Mouse (Mus musculus) MEL (cell line): Measurements from ENCODE around the gene Rims1. TPM values are rescaled to one million over a fixed set of nuclear protein-coding genes. Genes with fewer than 3 reads are reported as not detected.

ENCODE experiments used
- DNase-seq: peaks from one replicate; pipeline ENCODE4 v3.0.0; 2011; ENCODE audit warnings: low read depth, low spot score
- H3K27ac ChIP-seq: 2 replicates; pipeline ENCODE4 v1.5.1; 2012; ENCODE audit warnings: low read depth, mild to moderate bottlenecking, control low read depth, low read length, moderate library complexity; ENCODE audit not compliant: control insufficient read depth
- H3K27me3 ChIP-seq, 2 experiments: fragments of 150-350 bp in 1 of 2; sonication (generic) in 1 of 2; 2 replicates each; pipeline ENCODE4 v1.6.1; 2012; ENCODE audit warnings: low read length in 2 of 2, mild to moderate bottlenecking in 2 of 2, improper control_type of control experiment in 1 of 2, moderate library complexity in 1 of 2; ENCODE audit not compliant: insufficient read depth in 2 of 2, control insufficient read depth in 1 of 2
- H3K36me3 ChIP-seq, 2 experiments: 2 replicates each; pipeline ENCODE4 v1.6.1; 2012 to 2014; ENCODE audit warnings: low read length in 2 of 2, improper control_type of control experiment in 1 of 2, inconsistent platforms in 1 of 2, mild to moderate bottlenecking in 1 of 2; ENCODE audit not compliant: insufficient read depth in 2 of 2, control insufficient read depth in 1 of 2
- H3K4me1 ChIP-seq, 2 experiments: fragments of 150-350 bp in 1 of 2; sonication (generic) in 1 of 2; 2 replicates each; pipeline ENCODE4 v1.6.1; 2012; ENCODE audit warnings: low read length in 2 of 2, improper control_type of control experiment in 1 of 2, mild to moderate bottlenecking in 1 of 2; ENCODE audit not compliant: insufficient read depth in 2 of 2, control insufficient read depth in 1 of 2
- H3K4me3 ChIP-seq, 2 experiments: fragments of 150-350 bp in 1 of 2; sonication (generic) in 1 of 2; 2 replicates each; pipeline ENCODE4 v1.5.1; 2012; ENCODE audit warnings: low read depth in 2 of 2, low read length in 2 of 2, mild to moderate bottlenecking in 2 of 2, moderate library complexity in 2 of 2, control low read depth in 1 of 2, improper control_type of control experiment in 1 of 2; ENCODE audit not compliant: control insufficient read depth in 1 of 2, insufficient read depth in 1 of 2
- H3K79me2 ChIP-seq: 2 replicates; pipeline ENCODE4 v1.6.1; 2012; ENCODE audit warnings: mild to moderate bottlenecking, low read length, moderate library complexity; ENCODE audit not compliant: control insufficient read depth, poor library complexity, insufficient read depth
- H3K9ac ChIP-seq: 2 replicates; pipeline ENCODE4 v1.6.1; 2012; ENCODE audit warnings: low read depth, mild to moderate bottlenecking, control low read depth, low read length, moderate library complexity; ENCODE audit not compliant: control insufficient read depth, poor library complexity, severe bottlenecking
- H3K9me3 ChIP-seq: fragments of 150-350 bp; sonication (generic); replicated peaks from 2 replicates; pipeline ENCODE4 v1.6.1; 2012; ENCODE audit warnings: mild to moderate bottlenecking, low read length, improper control_type of control experiment, moderate library complexity; ENCODE audit not compliant: insufficient read depth
- E2F4 ChIP-seq: IDR thresholded peaks from 2 replicates; pipeline ENCODE4 v1.6.1; 2011; ENCODE audit warnings: low read depth, low read length, improper control_type of control experiment, borderline replicate concordance
- GABPA ChIP-seq: IDR thresholded peaks from 2 replicates; pipeline ENCODE4 v1.6.1; 2012; ENCODE audit warnings: low read depth, mild to moderate bottlenecking, inconsistent platforms, low read length, improper control_type of control experiment, moderate library complexity
- GATA1 ChIP-seq: IDR thresholded peaks from 2 replicates; pipeline ENCODE4 v1.6.1; 2011; ENCODE audit warnings: low read depth, low read length, improper control_type of control experiment
- MAFK ChIP-seq: IDR thresholded peaks from 2 replicates; pipeline ENCODE4 v1.6.1; 2011; ENCODE audit warnings: low read depth, mild to moderate bottlenecking, low read length, improper control_type of control experiment, borderline replicate concordance
- MAZ ChIP-seq: IDR thresholded peaks from 2 replicates; pipeline ENCODE4 v1.6.1; 2012; ENCODE audit warnings: low read depth, mild to moderate bottlenecking, inconsistent platforms, low read length, improper control_type of control experiment
- MEF2A ChIP-seq: IDR thresholded peaks from 2 replicates; pipeline ENCODE4 v1.6.1; 2014; ENCODE audit warnings: low read depth, mild to moderate bottlenecking, inconsistent platforms, low read length, improper control_type of control experiment; ENCODE audit not compliant: poor library complexity, insufficient replicate concordance, severe bottlenecking; ENCODE audit errors: extremely low read depth
- MXI1 ChIP-seq: IDR thresholded peaks from 2 replicates; pipeline ENCODE4 v1.6.1; 2011; ENCODE audit warnings: mild to moderate bottlenecking, low read depth, low read length, improper control_type of control experiment
- MYB ChIP-seq: IDR thresholded peaks from 2 replicates; pipeline ENCODE4 v1.6.1; 2011; ENCODE audit warnings: mild to moderate bottlenecking, low read depth, low read length, improper control_type of control experiment
- POLR2AphosphoS2 ChIP-seq: IDR thresholded peaks from 2 replicates; pipeline ENCODE4 v1.6.1; 2011; ENCODE audit warnings: low read length, improper control_type of control experiment
- RAD21 ChIP-seq: IDR thresholded peaks from 2 replicates; pipeline ENCODE4 v1.6.1; 2011; ENCODE audit warnings: mild to moderate bottlenecking, low read depth, low read length, improper control_type of control experiment
- RCOR1 ChIP-seq: IDR thresholded peaks from 2 replicates; pipeline ENCODE4 v1.6.1; 2012; ENCODE audit warnings: low read depth, mild to moderate bottlenecking, inconsistent platforms, low read length, improper control_type of control experiment
- SIN3A ChIP-seq: IDR thresholded peaks from 2 replicates; pipeline ENCODE4 v1.6.1; 2012; ENCODE audit warnings: low read length, improper control_type of control experiment, inconsistent platforms
- TBP ChIP-seq: IDR thresholded peaks from 2 replicates; pipeline ENCODE4 v1.8.0; 2011; ENCODE audit warnings: low read depth, low read length, improper control_type of control experiment
- TCF12 ChIP-seq: IDR thresholded peaks from 2 replicates; pipeline ENCODE4 v1.6.1; 2014; ENCODE audit warnings: low read depth, mild to moderate bottlenecking, inconsistent platforms, low read length, improper control_type of control experiment, moderate library complexity
- UBTF ChIP-seq: IDR thresholded peaks from 2 replicates; pipeline ENCODE4 v1.6.1; 2012; ENCODE audit warnings: low read depth, mild to moderate bottlenecking, inconsistent platforms, low read length, improper control_type of control experiment, moderate library complexity, borderline replicate concordance; ENCODE audit not compliant: insufficient read depth
- USF2 ChIP-seq, 2 experiments: IDR thresholded peaks; 2 replicates each; pipeline ENCODE4 v1.6.1; 2011 to 2012; ENCODE audit warnings: improper control_type of control experiment in 2 of 2, low read length in 2 of 2, borderline replicate concordance in 1 of 2, inconsistent platforms in 1 of 2, low read depth in 1 of 2, mild to moderate bottlenecking in 1 of 2; ENCODE audit not compliant: insufficient read depth in 1 of 2
- ZKSCAN1 ChIP-seq: IDR thresholded peaks from 2 replicates; pipeline ENCODE4 v1.6.1; 2012; ENCODE audit warnings: low read depth, mild to moderate bottlenecking, inconsistent platforms, low read length, improper control_type of control experiment, moderate library complexity
- ZMIZ1 ChIP-seq: IDR thresholded peaks from 2 replicates; pipeline ENCODE4 v1.6.1; 2012; ENCODE audit warnings: low read depth, mild to moderate bottlenecking, inconsistent platforms, low read length, improper control_type of control experiment, moderate library complexity
- polyA plus RNA-seq, 2 experiments: library from polyadenylated mRNA; stranded (reverse) in 1 of 2; unstranded in 1 of 2; fragments of >175 nt in 1 of 2; fragments of >200 nt in 1 of 2; gene quantifications; 2 replicates each; pipeline versions ENCODE4 v1.2.1 to v1.2.4; 2012; ENCODE audit warnings: low replicate concordance in 2 of 2, low read depth in 1 of 2; ENCODE audit not compliant: insufficient read length in 2 of 2, insufficient read depth in 1 of 2, missing spikeins in 1 of 2
- total RNA-seq: library from RNA; depleted of rRNA; stranded (reverse); fragments of 300-350 nt; gene quantifications from 2 replicates; pipeline ENCODE4 v1.2.3, GENCODE M21; 2012

The Rims1 gene
- total and polyA plus RNA-seq, 3 experiments, result 0.31 TPM; not detected in 2

DNA sequence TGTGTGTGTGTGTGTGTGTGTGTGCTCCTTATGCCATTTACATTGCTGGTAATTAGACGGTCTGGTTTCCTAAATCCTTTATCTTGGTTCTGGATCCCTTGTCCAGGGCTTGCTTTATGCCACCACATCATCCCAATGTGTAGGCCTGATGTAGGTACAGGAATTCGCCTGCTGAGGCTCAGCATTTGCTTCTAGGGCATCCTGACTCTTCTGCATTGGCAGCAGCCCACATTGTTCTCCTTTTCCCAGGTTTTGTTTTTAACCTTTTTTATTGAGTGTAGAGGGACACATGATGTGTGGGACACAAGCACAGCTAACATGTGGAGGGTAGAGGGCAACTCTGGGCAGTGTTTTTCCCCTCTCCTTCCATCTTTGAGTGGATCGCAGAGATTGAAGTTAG, 166.1 kb downstream of the Rims1 start:
- no peaks in the 10 kb centered on the region for H3K4me1 ChIP-seq
- H3K36me3 ChIP-seq, result no peaks in the 10 kb centered on the region
- no peak overlapping the region for H3K9ac ChIP-seq
- H3K9me3 ChIP-seq, result no peaks in the 10 kb centered on the region
- no peak for DNase-seq
- H3K4me3 ChIP-seq, result no peak overlapping the region
- H3K79me2 ChIP-seq, result no peaks in the 10 kb centered on the region
- TF ChIP-seq GATA1, result no peak
- TF ChIP-seq POLR2AphosphoS2, result no peak
- H3K27me3 ChIP-seq, result no peaks in the 10 kb centered on the region
- no peak overlapping the region for H3K27ac ChIP-seq

- DNase-seq, result no peak
- no peaks in the 10 kb centered on the region for H3K4me1 ChIP-seq
- H3K9me3 ChIP-seq, result no peaks in the 10 kb centered on the region
- no peak overlapping the region for H3K9ac ChIP-seq
- TF ChIP-seq RCOR1 (no peak), ZKSCAN1 (no peak), MAFK (no peak), E2F4 (no peak), MYB (no peak), USF2 (IDR thresholded peaks at IDR 0.05; ENCODE audit: borderline replicate concordance in 1 of 2, insufficient read depth in 1 of 2, low read depth in 1 of 2, low read length in 2 of 2) (no peak), GABPA (no peak), MEF2A (no peak), UBTF (no peak), SIN3A (no peak)
- H3K27ac ChIP-seq, result no peak overlapping the region
- no peak overlapping the region for H3K4me3 ChIP-seq
- H3K36me3 ChIP-seq, result no peaks in the 10 kb centered on the region
- no peaks in the 10 kb centered on the region for H3K27me3 ChIP-seq
- H3K79me2 ChIP-seq, result no peaks in the 10 kb centered on the region
These were observed 171.9 kb downstream of the Rims1 start for GRCm38 (mm10) chr1:22633871-22634270.

GRCm38 (mm10) chr1:22632551-22632950, 173.2 kb downstream of the Rims1 start:
- Histone ChIP-seq H3K9ac (no peak overlapping the region), H3K36me3 (no peaks in the 10 kb centered on the region), H3K4me3 (no peak overlapping the region)
- no peak for DNase-seq
- TF ChIP-seq ZMIZ1, result no peak
- TF ChIP-seq RAD21, result no peak
- no peak for TF ChIP-seq MXI1
- no peak for TF ChIP-seq MAZ
- no peak for TF ChIP-seq GABPA
- no peak for TF ChIP-seq TCF12
- TF ChIP-seq SIN3A, result no peak
- TF ChIP-seq TBP, result no peak
- TF ChIP-seq, all 39 proteins: peak for 0
- no peak overlapping the region for H3K27ac ChIP-seq
- H3K4me1 ChIP-seq, result no peaks in the 10 kb centered on the region
- H3K27me3 ChIP-seq, result no peaks in the 10 kb centered on the region
- H3K79me2 ChIP-seq, result no peaks in the 10 kb centered on the region
- H3K9me3 ChIP-seq, result no peaks in the 10 kb centered on the region
